Mouse (Mus musculus) c-Kit-positive CD71-positive TER-119-positive erythroid progenitor cells, embryonic 14.5 days (primary cell): Measurements from ENCODE around the gene Clybl.

Source experiments
- DNase-seq: peaks from one replicate; pipeline ENCODE4 v3.0.0-alpha.2; 2013; ENCODE audit warnings: low spot score

Clybl gene

DNA sequence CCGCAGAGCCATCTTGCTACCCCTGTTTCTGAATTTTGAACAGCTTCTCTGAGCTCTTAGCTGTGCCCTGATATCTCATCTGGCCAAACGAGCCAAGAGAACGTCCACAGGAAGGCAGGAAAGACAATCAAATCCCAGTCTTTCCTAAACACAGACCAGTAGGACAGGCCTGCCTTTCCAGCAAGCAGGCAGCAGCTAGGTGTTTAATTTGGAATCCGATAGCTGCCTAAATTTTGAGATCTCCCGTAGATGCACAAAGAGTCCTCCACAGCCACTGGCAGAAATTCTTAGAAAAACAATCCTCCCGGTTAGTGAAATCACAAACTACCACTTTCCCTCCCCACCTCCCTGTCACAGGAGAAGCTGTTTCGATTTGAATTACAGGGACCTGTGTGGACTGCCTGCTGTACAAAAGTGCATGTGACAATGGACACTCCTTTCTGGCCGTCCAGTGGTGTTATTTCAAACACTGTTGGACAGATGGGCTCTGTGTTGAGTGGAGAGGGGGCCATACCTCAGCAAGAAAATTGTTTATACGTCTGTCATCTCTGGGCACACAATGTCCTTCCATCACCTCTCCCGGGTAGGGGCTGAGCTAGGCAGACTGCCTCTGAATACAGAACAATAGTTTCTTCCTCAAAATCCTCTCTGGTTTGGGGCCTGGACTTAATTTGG lies 245.2 kb downstream of the Clybl start:
- DNase-seq = no peak

DNA sequence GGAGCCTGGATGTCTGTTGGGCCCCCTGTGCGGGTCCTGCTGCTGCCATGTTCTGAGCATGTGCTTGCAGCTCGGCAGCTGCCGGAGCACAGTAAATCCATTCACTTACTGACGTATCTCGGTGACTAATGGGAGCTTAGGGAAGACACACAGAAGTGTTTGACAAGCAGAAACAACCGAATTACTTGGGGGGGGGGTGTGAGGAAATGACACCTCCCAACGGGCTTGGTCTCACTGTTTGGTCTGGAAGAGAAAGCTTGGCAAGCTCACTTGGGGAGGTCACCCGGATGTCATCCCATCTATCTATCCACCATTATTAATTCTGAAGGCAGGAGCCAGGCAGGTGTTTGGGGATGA lies 245.7 kb downstream of the Clybl start:
- no peak for DNase-seq

DNA sequence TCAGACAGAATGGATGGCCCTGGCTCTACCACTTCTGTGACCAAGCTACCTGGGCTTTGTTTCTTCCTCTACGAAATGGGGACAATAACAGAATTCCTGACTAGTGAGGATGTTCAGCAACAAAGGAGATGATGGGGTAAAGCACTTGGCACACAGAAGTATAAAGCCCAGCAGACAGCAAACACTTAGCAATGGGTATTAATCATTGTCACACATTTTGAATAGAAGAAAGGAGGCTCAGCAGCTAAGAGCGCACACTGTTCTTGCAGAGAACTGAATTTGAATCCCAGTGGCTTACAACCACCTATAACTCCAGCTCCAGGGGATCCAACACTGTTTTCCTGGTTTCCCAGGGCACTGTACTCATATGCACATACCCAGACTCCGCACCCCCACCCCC lies 246.2 kb downstream of the Clybl start:
- DNase-seq = no peak

DNA sequence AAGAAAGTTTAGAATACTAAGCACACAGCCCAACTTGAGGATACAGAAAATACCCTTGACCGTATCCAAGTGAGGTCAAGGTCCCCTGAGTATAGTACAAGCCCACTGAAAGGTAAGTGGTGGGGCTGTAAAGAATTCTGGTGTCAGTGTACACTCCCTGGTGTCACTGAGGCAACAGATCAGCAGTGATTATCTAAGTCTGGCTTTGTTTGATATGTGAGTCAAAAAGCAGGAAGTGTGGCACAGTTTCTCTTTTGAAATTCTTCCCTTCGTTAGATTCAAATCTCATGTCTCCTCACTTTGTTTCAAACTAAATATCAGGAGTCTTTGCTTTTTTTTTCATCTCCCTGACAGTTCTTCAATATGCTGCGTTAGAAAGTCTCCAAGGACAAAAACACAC lies 251.1 kb downstream of the Clybl start:
- no peak for DNase-seq

DNA sequence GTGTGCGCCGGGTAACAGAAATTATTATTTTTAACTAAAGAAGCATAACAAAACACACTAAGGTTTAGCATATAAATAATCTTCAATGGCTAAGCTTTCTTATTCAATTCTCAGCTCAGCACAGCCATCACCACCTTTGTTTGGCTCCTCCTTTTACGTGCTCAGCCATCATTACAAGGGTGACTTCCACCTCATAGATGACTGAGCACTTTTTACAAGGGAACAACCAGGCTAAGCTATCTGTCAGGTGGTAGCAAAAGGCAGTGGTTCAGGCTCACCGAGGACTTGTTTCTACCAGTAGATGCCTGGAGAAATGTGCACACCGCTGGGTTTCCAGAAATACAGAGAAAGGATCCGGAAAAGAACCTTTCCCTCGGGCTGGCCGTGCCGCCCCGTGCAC lies 252.5 kb downstream of the Clybl start:
- no peak for DNase-seq

DNA sequence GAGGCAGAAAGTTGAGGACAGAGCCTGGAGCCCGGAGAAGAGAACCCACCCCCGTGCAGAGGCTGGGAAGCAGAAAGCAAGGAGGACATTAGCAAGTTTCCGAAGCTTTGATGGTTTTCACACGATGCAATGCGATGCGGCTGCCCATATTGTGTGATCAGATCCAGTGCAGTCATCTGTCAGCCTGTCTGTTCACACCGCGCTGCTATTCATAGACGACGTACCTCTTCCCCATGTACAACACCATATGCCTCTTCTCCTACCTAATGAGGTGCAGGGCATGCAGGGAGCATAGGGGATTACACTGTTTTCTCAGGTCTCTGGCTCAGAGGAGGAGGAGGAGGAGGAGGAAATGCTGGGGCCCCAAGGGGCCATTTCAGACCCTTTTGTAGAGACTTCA lies 255.3 kb downstream of the Clybl start:
- no peak for DNase-seq

DNA sequence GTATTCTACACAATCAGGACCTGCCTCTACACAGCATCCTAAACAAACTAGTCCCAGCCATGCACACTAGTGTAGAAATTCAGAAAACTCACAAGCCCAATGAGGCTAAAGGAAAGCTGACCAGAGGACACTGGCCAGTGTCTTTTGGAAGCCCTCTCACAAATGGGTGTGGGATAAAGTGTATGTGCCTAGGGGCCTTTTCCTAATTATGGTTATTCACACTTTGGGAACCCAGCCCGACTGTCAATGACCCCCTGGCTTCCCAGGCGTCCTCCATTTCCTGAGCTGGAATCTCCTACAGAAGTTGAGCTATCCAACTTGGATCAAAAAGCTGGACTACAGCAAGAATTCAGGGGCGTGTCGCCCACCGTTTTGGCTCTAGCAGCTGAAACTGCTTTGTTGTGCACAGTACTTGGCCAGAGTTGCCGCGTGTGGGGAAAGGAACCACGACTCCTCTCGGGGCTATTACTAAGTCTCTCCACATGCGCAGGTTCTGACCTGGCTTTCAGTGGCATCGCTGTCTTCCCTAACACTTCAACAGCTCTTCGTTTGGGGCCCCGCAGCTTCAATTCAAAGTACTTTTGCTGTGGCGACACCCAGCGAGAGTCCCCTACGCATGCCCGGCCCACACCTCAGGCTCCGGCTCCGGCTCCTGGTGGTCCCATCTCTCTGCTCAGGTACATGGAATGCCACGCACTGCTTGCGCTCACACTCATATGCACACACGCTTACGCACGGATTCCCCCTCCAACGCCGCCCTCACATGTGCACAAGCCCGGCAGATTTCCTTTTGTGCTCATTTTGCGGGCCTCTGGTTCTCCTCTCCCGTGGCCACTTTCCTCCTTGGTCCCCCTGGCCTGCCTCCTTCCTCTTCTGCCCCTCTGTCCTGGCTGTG lies 268.3 kb downstream of the Clybl start:
- no peak for DNase-seq

DNA sequence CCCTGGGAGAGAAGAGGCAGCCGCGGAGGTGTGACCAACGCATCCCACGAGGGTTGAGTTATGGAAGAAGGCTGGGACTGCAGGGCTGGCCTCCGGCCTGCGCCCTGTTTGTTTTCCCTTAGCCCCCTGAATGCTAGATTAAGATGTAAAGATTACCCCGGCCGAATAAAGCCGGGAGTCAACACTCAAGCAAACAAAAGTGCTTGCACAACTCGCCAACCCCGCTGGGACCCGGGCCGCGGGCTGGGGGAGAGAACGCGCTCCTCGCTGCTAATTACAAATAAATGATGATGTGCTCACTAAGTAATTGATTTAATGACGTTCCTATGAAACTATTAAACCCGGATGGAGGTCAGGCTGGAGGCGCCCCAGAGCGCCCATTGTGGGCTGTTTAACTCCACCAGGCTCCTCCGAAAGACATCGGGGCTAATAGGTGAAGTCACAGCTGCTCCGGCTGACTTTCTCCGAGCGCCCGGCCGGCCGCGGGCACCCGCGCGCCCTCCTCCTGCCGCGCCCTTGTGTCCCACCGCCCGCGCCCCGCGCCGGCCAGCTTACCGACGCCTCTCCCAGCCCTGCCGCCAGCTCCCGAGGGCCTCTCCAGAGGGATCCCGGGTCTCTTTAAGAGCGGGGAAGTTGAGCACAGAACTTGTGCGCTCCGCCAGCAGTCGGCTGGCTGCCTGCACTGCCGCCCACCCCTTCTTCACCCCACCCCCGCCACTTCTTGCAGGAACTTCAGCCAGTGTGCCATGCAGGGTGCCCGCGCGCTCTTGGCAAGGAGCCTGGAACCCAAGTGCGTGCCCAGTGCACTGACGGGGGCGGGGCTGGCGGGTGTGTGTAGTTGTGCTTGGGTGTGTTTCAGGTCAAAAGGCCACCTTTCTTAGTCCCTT lies 269.2 kb downstream of the Clybl start, which contains the start of gene Gm5089:
Gene Gm5089, minus strand, starts transcription at position 620 of the 887 bp plus-strand sequence.
- no peak for DNase-seq

DNA sequence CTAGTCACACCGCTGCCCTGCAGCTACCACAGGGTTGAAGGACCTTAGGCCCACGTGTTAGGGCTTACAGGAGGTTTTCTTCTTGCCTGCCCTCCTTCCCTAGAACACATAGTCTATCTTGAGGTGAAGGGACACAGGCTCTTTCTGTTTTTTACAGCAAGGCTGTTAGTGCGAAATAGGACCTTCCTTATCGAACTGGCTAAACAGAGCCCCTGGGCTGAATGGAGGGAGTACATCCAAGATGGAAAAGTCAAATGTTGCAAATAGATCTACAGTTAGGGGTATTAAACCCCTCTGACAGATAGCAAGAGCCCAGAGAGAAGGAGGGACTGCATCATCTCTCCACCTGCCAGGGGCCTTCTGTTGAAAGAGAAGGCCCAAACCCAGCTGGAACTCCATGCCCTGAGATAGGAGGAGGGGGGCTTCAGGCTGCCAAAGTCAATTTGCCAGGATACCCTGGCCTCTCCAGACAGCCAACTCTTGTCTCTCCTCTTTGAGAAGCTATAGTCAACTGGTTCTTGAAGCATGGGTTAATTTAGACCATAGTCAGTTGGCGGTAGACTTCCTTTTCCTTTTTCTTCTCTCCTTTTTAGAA lies 270.1 kb downstream of the Clybl start:
- no peak for DNase-seq
